Mouse (Mus musculus): ENCODE results near the gene Ddx42. TPM values are rescaled to one million over a fixed set of nuclear protein-coding genes. Genes with fewer than 3 reads are reported as not detected.
A peak's percentile ranks its signal among the peaks of the same experiment; 100 is the strongest.

Gene Ddx42
- total RNA-seq, 2 experiments from 2014 or later, result 24.3 to 24.7 TPM

- intact Hi-C loops (cut with DNase I), result no loop called here
- TF ChIP-seq CTCF (IDR thresholded peaks at IDR 0.05), result no peak; the same call in 1 of the 2 replicates
- Histone ChIP-seq H3K4me3 (no peak overlapping the region), H3K27ac (no peak overlapping the region)
- peak; percentile 7 for DNase-seq
Measured at GRCm38 (mm10) chr11:106291861-106292260, 75.1 kb downstream of the Ddx42 start.

Other genes starting within 250 kb of the Ddx42 start
- gene Ace, start 249.0 kb upstream of the Ddx42 start, total RNA-seq (2021), result 10 to 100 TPM; 18.4 to 24.6 TPM
- gene Ace3, start 222.3 kb upstream of the Ddx42 start, total RNA-seq (2021), result not detected
- not detected for gene Kcnh6, start 208.8 kb upstream of the Ddx42 start, total RNA-seq (2021)
- gene Dcaf7, start 180.1 kb upstream of the Ddx42 start, total RNA-seq (2021), result 10 to 100 TPM; 23.9 to 28.2 TPM
- 10 to 100 TPM; 33.5 to 50.1 TPM for gene Taco1, start 150.9 kb upstream of the Ddx42 start, total RNA-seq (2021)
- gene Map3k3, start 132.3 kb upstream of the Ddx42 start, total RNA-seq (2021), result 10 to 100 TPM; 23.2 to 25.7 TPM
- gene Gm10840, start 56.1 kb upstream of the Ddx42 start, total RNA-seq (2021), result not detected
- 1 to 10 TPM; 1.3 to 1.7 TPM for gene Limd2, start 56.1 kb upstream of the Ddx42 start, total RNA-seq (2021)
- 10 to 100 TPM; 10.0 to 10.5 TPM for gene Strada, start 14.8 kb upstream of the Ddx42 start, total RNA-seq (2021)
- gene Ccdc47, start 582 bp upstream of the Ddx42 start, total RNA-seq (2021), result 10 to 100 TPM; 68.3 to 78.9 TPM
- gene Ftsj3, start 39.2 kb downstream of the Ddx42 start, total RNA-seq (2021), result 10 to 100 TPM; 21.9 to 22.3 TPM
- gene Psmc5, start 39.2 kb downstream of the Ddx42 start, total RNA-seq (2021), result 100 to 1,000 TPM; 121 to 132 TPM
- gene Smarcd2, start 56.0 kb downstream of the Ddx42 start, total RNA-seq (2021), result 10 to 100 TPM; 10.8 to 12.8 TPM
- under 1 TPM; 0.08 TPM for gene Tcam1, start 59.7 kb downstream of the Ddx42 start, total RNA-seq (2021)
- not detected for gene Gh, start 84.9 kb downstream of the Ddx42 start, total RNA-seq (2021)
- under 1 TPM; 0.28 to 0.64 TPM for gene Cd79b, start 97.8 kb downstream of the Ddx42 start, total RNA-seq (2021)
- 100 to 1,000 TPM; 439 to 468 TPM for gene Scn4a, start 136.4 kb downstream of the Ddx42 start, total RNA-seq (2021)
- 1 to 10 TPM; 3.9 to 6.5 TPM for gene Prr29, start 148.5 kb downstream of the Ddx42 start, total RNA-seq (2021)
- gene Icam2, start 171.1 kb downstream of the Ddx42 start, total RNA-seq (2021), result 1 to 10 TPM; 4.2 to 6.2 TPM

Data from gastrocnemius, adult 2 months (tissue).